Mouse (Mus musculus) erythroblast, embryonic 14.5 days (primary cell): ENCODE measurements around the gene Fancd2os.

Source experiments
- GATA1 ChIP-seq: IDR thresholded peaks from 2 replicates; pipeline ENCODE4 v1.6.1; 2012; ENCODE audit warnings: low read length, inconsistent platforms, mixed read lengths
- TAL1 ChIP-seq: IDR thresholded peaks from 3 replicates; pipeline ENCODE4 v1.6.1; 2012; ENCODE audit warnings: low read length, inconsistent platforms, mixed read lengths

DNA sequence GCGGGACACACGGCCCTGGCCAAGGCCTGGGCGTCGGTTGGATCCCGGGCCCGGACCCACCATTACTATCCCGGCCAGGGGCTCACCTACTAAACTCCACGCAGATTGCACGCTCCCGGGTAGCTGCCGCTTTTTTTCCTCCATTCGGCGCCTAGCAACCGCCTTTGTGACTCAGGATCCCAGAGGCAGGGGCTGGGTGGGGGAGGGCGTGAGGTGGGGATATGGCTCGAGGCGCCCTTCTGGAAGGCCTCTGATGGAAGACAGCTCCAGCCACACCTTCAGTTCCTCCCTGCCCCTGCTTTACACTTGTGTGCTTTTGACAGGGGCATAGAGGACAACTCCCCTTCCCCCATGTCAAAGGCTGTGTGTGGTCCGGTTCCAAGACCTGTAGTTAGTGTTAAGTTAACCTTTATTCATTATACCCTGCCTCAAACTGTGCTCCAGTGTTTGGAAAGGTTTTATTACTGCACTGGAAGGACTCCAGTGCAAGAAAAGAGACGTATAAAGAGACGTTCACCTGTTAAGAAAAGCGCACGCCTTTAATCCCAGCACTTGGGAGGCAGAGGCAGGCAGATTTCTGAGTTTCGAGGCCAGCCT lies at the start of gene Fancd2os:
- TF ChIP-seq TAL1 (no peak), GATA1 (no peak)
